Mouse (Mus musculus): Measurements from ENCODE around the gene Trmt44.

GRCm38 (mm10) chr5:35571546-35571945, 3.3 kb downstream of the Trmt44 start:
- TF ChIP-seq CTCF (IDR thresholded peaks at IDR 0.05; ENCODE audit: low read depth, low read length) (no peak), TAL1 (conservative IDR thresholded peaks at IDR 0.05; ENCODE audit: low read depth, low read length) (no peak)
